Mouse (Mus musculus): ENCODE measurements around the gene Slc39a9. TPM values are rescaled to one million over a fixed set of nuclear protein-coding genes. Genes with fewer than 3 reads are reported as not detected.

The Slc39a9 gene
- polyA plus RNA-seq, 1 experiment from 2014 or later, result 23.8 TPM

- H3K4me2 ChIP-seq (ENCODE audit: low read depth, severe bottlenecking), result no peak overlapping the region
- H3K36me3 ChIP-seq (ENCODE audit: control insufficient read depth, insufficient read depth, low read length), result no peaks in the 10 kb centered on the region
- no peaks in the 10 kb centered on the region for H3K4me1 ChIP-seq (ENCODE audit: control insufficient read depth, insufficient read depth, low read length)
- H3K4me3 ChIP-seq (ENCODE audit: low read depth, low read length), result no peak overlapping the region
- no peaks in the 10 kb centered on the region for H3K27me3 ChIP-seq (ENCODE audit: control insufficient read depth, insufficient read depth, low read length)
- H3K9me3 ChIP-seq (ENCODE audit: control insufficient read depth, low read length), result no peaks in the 10 kb centered on the region
- WGBS, result 95% methylated on average over 5 of the region's 5 CpGs
- no peak for DNase-seq (ENCODE audit: low spot score)
- H3K9ac ChIP-seq (ENCODE audit: low read length), result no peak overlapping the region
- no peak for ATAC-seq (ENCODE audit: insufficient number of reproducible peaks, low FRiP score, low TSS enrichment, low read depth)
- H3K27ac ChIP-seq (replicated peaks; ENCODE audit: low read depth, low read length), result no peak overlapping the region
Observed at GRCm38 (mm10) chr12:80602432-80602831, 41.3 kb upstream of the Slc39a9 start.

GRCm38 (mm10) chr12:80603566-80603965 is 40.1 kb upstream of the Slc39a9 start:
- Histone ChIP-seq H3K4me2 (ENCODE audit: low read depth, severe bottlenecking) (no peak overlapping the region), H3K27me3 (ENCODE audit: control insufficient read depth, insufficient read depth, low read length) (no peaks in the 10 kb centered on the region), H3K9ac (ENCODE audit: low read length) (no peak overlapping the region), H3K9me3 (ENCODE audit: control insufficient read depth, low read length) (no peaks in the 10 kb centered on the region), H3K27ac (replicated peaks; ENCODE audit: low read depth, low read length) (no peak overlapping the region), H3K4me3 (ENCODE audit: low read depth, low read length) (no peak overlapping the region), H3K4me1 (ENCODE audit: control insufficient read depth, insufficient read depth, low read length) (no peaks in the 10 kb centered on the region), H3K36me3 (ENCODE audit: control insufficient read depth, insufficient read depth, low read length) (no peaks in the 10 kb centered on the region)
- ATAC-seq (ENCODE audit: insufficient number of reproducible peaks, low FRiP score, low TSS enrichment, low read depth), result no peak
- WGBS, result 78% methylated on average over 4 of the region's 4 CpGs
- DNase-seq (ENCODE audit: low spot score), result no peak

GRCm38 (mm10) chr12:80604218-80604617 is 39.5 kb upstream of the Slc39a9 start:
- WGBS, result 92% methylated on average over 2 of the region's 2 CpGs
- H3K36me3 ChIP-seq (ENCODE audit: control insufficient read depth, insufficient read depth, low read length), result no peaks in the 10 kb centered on the region
- no peaks in the 10 kb centered on the region for H3K9me3 ChIP-seq (ENCODE audit: control insufficient read depth, low read length)
- no peak overlapping the region for H3K27ac ChIP-seq (replicated peaks; ENCODE audit: low read depth, low read length)
- no peaks in the 10 kb centered on the region for H3K27me3 ChIP-seq (ENCODE audit: control insufficient read depth, insufficient read depth, low read length)
- ATAC-seq (ENCODE audit: insufficient number of reproducible peaks, low FRiP score, low TSS enrichment, low read depth) (no peak), DNase-seq (ENCODE audit: low spot score) (no peak)
- H3K9ac ChIP-seq (ENCODE audit: low read length), result no peak overlapping the region
- no peak overlapping the region for H3K4me3 ChIP-seq (ENCODE audit: low read depth, low read length)
- no peak overlapping the region for H3K4me2 ChIP-seq (ENCODE audit: low read depth, severe bottlenecking)
- H3K4me1 ChIP-seq (ENCODE audit: control insufficient read depth, insufficient read depth, low read length), result no peaks in the 10 kb centered on the region

GRCm38 (mm10) chr12:80608576-80608975 is 35.1 kb upstream of the Slc39a9 start:
- Histone ChIP-seq H3K9me3 (ENCODE audit: control insufficient read depth, low read length) (no peaks in the 10 kb centered on the region), H3K4me2 (ENCODE audit: low read depth, severe bottlenecking) (no peak overlapping the region), H3K27me3 (ENCODE audit: control insufficient read depth, insufficient read depth, low read length) (no peaks in the 10 kb centered on the region), H3K4me1 (ENCODE audit: control insufficient read depth, insufficient read depth, low read length) (no peaks in the 10 kb centered on the region), H3K27ac (replicated peaks; ENCODE audit: low read depth, low read length) (no peak overlapping the region), H3K36me3 (ENCODE audit: control insufficient read depth, insufficient read depth, low read length) (no peaks in the 10 kb centered on the region), H3K4me3 (ENCODE audit: low read depth, low read length) (no peak overlapping the region), H3K9ac (ENCODE audit: low read length) (no peak overlapping the region)
- no peak for DNase-seq (ENCODE audit: low spot score)
- 95% methylated on average over 1 of the region's 1 CpGs for WGBS
- no peak for ATAC-seq (ENCODE audit: insufficient number of reproducible peaks, low FRiP score, low TSS enrichment, low read depth)

- H3K4me1 ChIP-seq (ENCODE audit: control insufficient read depth, insufficient read depth, low read length), result no peaks in the 10 kb centered on the region
- no peaks in the 10 kb centered on the region for H3K36me3 ChIP-seq (ENCODE audit: control insufficient read depth, insufficient read depth, low read length)
- no peak overlapping the region for H3K4me2 ChIP-seq (ENCODE audit: low read depth, severe bottlenecking)
- no peak overlapping the region for H3K4me3 ChIP-seq (ENCODE audit: low read depth, low read length)
- DNase-seq (ENCODE audit: low spot score), result no peak
- 80% methylated on average over 3 of the region's 3 CpGs for WGBS
- no peak for ATAC-seq (ENCODE audit: insufficient number of reproducible peaks, low FRiP score, low TSS enrichment, low read depth)
- H3K27ac ChIP-seq (replicated peaks; ENCODE audit: low read depth, low read length), result no peak overlapping the region
- H3K9ac ChIP-seq (ENCODE audit: low read length), result no peak overlapping the region
- no peaks in the 10 kb centered on the region for H3K9me3 ChIP-seq (ENCODE audit: control insufficient read depth, low read length)
- no peaks in the 10 kb centered on the region for H3K27me3 ChIP-seq (ENCODE audit: control insufficient read depth, insufficient read depth, low read length)
Observed at GRCm38 (mm10) chr12:80609928-80610327, 33.8 kb upstream of the Slc39a9 start.

GRCm38 (mm10) chr12:80612113-80612791 is 31.4 kb upstream of the Slc39a9 start:
- WGBS, result 66% methylated on average over 9 of the region's 9 CpGs
- no peak for ATAC-seq (ENCODE audit: insufficient number of reproducible peaks, low FRiP score, low TSS enrichment, low read depth)
- no peaks in the 10 kb centered on the region for H3K36me3 ChIP-seq (ENCODE audit: control insufficient read depth, insufficient read depth, low read length)
- H3K4me1 ChIP-seq (ENCODE audit: control insufficient read depth, insufficient read depth, low read length), result no peaks in the 10 kb centered on the region
- no peak overlapping the region for H3K4me3 ChIP-seq (ENCODE audit: low read depth, low read length)
- H3K9ac ChIP-seq (ENCODE audit: low read length), result no peak overlapping the region
- no peaks in the 10 kb centered on the region for H3K27me3 ChIP-seq (ENCODE audit: control insufficient read depth, insufficient read depth, low read length)
- H3K9me3 ChIP-seq (ENCODE audit: control insufficient read depth, low read length), result no peaks in the 10 kb centered on the region
- DNase-seq (ENCODE audit: low spot score), result no peak
- no peak overlapping the region for H3K27ac ChIP-seq (replicated peaks; ENCODE audit: low read depth, low read length)
- H3K4me2 ChIP-seq (ENCODE audit: low read depth, severe bottlenecking), result no peak overlapping the region

GRCm38 (mm10) chr12:80615371-80616257 is 28.1 kb upstream of the Slc39a9 start:
- no peak overlapping the region for H3K27ac ChIP-seq (replicated peaks; ENCODE audit: low read depth, low read length)
- 49% methylated on average over 7 of the region's 7 CpGs for WGBS
- no peak overlapping the region for H3K4me3 ChIP-seq (ENCODE audit: low read depth, low read length)

GRCm38 (mm10) chr12:80620501-80620900 is 23.2 kb upstream of the Slc39a9 start:
- WGBS, result 82% methylated on average over 5 of the region's 5 CpGs
- no peak for DNase-seq (ENCODE audit: low spot score)
- Histone ChIP-seq H3K4me2 (ENCODE audit: low read depth, severe bottlenecking) (no peak overlapping the region), H3K36me3 (ENCODE audit: control insufficient read depth, insufficient read depth, low read length) (no peaks in the 10 kb centered on the region), H3K27me3 (ENCODE audit: control insufficient read depth, insufficient read depth, low read length) (no peaks in the 10 kb centered on the region), H3K9me3 (ENCODE audit: control insufficient read depth, low read length) (no peaks in the 10 kb centered on the region), H3K4me1 (ENCODE audit: control insufficient read depth, insufficient read depth, low read length) (no peaks in the 10 kb centered on the region), H3K9ac (ENCODE audit: low read length) (no peak overlapping the region), H3K27ac (replicated peaks; ENCODE audit: low read depth, low read length) (no peak overlapping the region), H3K4me3 (ENCODE audit: low read depth, low read length) (no peak overlapping the region)
- no peak for ATAC-seq (ENCODE audit: insufficient number of reproducible peaks, low FRiP score, low TSS enrichment, low read depth)

More at GRCm38 (mm10) chr12:80615371-80616257, 28.1 kb upstream of the Slc39a9 start:
- DNase-seq (ENCODE audit: low spot score) (no peak), ATAC-seq (ENCODE audit: insufficient number of reproducible peaks, low FRiP score, low TSS enrichment, low read depth) (no peak)
- H3K36me3 ChIP-seq (ENCODE audit: control insufficient read depth, insufficient read depth, low read length), result no peaks in the 10 kb centered on the region
- H3K4me1 ChIP-seq (ENCODE audit: control insufficient read depth, insufficient read depth, low read length), result no peaks in the 10 kb centered on the region
- H3K9me3 ChIP-seq (ENCODE audit: control insufficient read depth, low read length), result no peaks in the 10 kb centered on the region
- no peaks in the 10 kb centered on the region for H3K27me3 ChIP-seq (ENCODE audit: control insufficient read depth, insufficient read depth, low read length)
- no peak overlapping the region for H3K4me2 ChIP-seq (ENCODE audit: low read depth, severe bottlenecking)
- H3K9ac ChIP-seq (ENCODE audit: low read length), result no peak overlapping the region
